Mouse (Mus musculus): Measurements from ENCODE around the gene Myo1f. TPM values are rescaled to one million over a fixed set of nuclear protein-coding genes. Genes with fewer than 3 reads are reported as not detected.

Myo1f gene
- total RNA-seq, 1 experiment from 2014 or later, result 383 TPM

GRCm38 (mm10) chr17:33637038-33637437, 81.5 kb downstream of the Myo1f start:
- ATAC-seq (ENCODE audit: extremely low read depth, insufficient number of reproducible peaks, low FRiP score, poor library complexity, severe bottlenecking), result no peak

GRCm38 (mm10) chr17:33637516-33638276, 82.2 kb downstream of the Myo1f start, which contains the start of gene Pram1:
Pram1 (plus strand) TSS chr17:33638056.
- peak; percentile 57 for ATAC-seq (ENCODE audit: extremely low read depth, insufficient number of reproducible peaks, low FRiP score, poor library complexity, severe bottlenecking)

GRCm38 (mm10) chr17:33639743-33640142, 84.2 kb downstream of the Myo1f start:
- ATAC-seq (ENCODE audit: extremely low read depth, insufficient number of reproducible peaks, low FRiP score, poor library complexity, severe bottlenecking), result no peak

- no peak for ATAC-seq (ENCODE audit: extremely low read depth, insufficient number of reproducible peaks, low FRiP score, poor library complexity, severe bottlenecking)
Observed at GRCm38 (mm10) chr17:33644068-33644467, 88.6 kb downstream of the Myo1f start.

GRCm38 (mm10) chr17:33645073-33645472, 89.6 kb downstream of the Myo1f start:
- no peak for ATAC-seq (ENCODE audit: extremely low read depth, insufficient number of reproducible peaks, low FRiP score, poor library complexity, severe bottlenecking)

- no peak for ATAC-seq (ENCODE audit: extremely low read depth, insufficient number of reproducible peaks, low FRiP score, poor library complexity, severe bottlenecking)
Observed at GRCm38 (mm10) chr17:33649781-33650475, 94.4 kb downstream of the Myo1f start.

Other genes starting within 250 kb of the Myo1f start
- gene Zfp81, start 196.8 kb upstream of the Myo1f start, total RNA-seq (2017), result 6.8 and 7.4 TPM in 2 replicates
- 17.2 and 18.7 TPM in 2 replicates for gene Zfp101, start 161.1 kb upstream of the Myo1f start, total RNA-seq (2017)
- gene Actl9, start 122.8 kb upstream of the Myo1f start, total RNA-seq (2017), result not detected in 2 replicates
- gene Adamts10, start 31.5 kb upstream of the Myo1f start, total RNA-seq (2017), result 62.0 and 78.5 TPM in 2 replicates
- 35.3 and 40.5 TPM in 2 replicates for gene Zfp414, start 73.4 kb downstream of the Myo1f start, total RNA-seq (2017)
- 64.7 and 68.6 TPM in 2 replicates for gene Pram1, start 82.3 kb downstream of the Myo1f start, total RNA-seq (2017)
- gene Hnrnpm, start 131.2 kb downstream of the Myo1f start, total RNA-seq (2017), result 247 and 353 TPM in 2 replicates
- 62.6 and 68.3 TPM in 2 replicates for gene March2, start 163.0 kb downstream of the Myo1f start, total RNA-seq (2017)
- 33.9 and 50.0 TPM in 2 replicates for gene Rab11b, start 204.8 kb downstream of the Myo1f start, total RNA-seq (2017)
- 2.3 TPM in 1 of 2 replicates, not detected in the other for gene Angptl4, start 226.1 kb downstream of the Myo1f start, total RNA-seq (2017)